Mouse (Mus musculus) MEL (cell line): ENCODE measurements at regions not wholly inside any gene's neighbourhood (a gene's known extent, or its start where the extent isn't known, plus 50 kb on each side); places are given as distances from the start of the nearest gene placed in this dataset.

Experiments used
- DNase-seq: peaks from one replicate; pipeline ENCODE4 v3.0.0; 2011; ENCODE audit warnings: low read depth, low spot score
- H3K27ac ChIP-seq: 2 replicates; pipeline ENCODE4 v1.5.1; 2012; ENCODE audit warnings: low read depth, mild to moderate bottlenecking, control low read depth, low read length, moderate library complexity; ENCODE audit not compliant: control insufficient read depth
- H3K27me3 ChIP-seq, 2 experiments: fragments of 150-350 bp in 1 of 2; sonication (generic) in 1 of 2; 2 replicates each; pipeline ENCODE4 v1.6.1; 2012; ENCODE audit warnings: low read length in 2 of 2, mild to moderate bottlenecking in 2 of 2, improper control_type of control experiment in 1 of 2, moderate library complexity in 1 of 2; ENCODE audit not compliant: insufficient read depth in 2 of 2, control insufficient read depth in 1 of 2
- H3K36me3 ChIP-seq, 2 experiments: 2 replicates each; pipeline ENCODE4 v1.6.1; 2012 to 2014; ENCODE audit warnings: low read length in 2 of 2, improper control_type of control experiment in 1 of 2, inconsistent platforms in 1 of 2, mild to moderate bottlenecking in 1 of 2; ENCODE audit not compliant: insufficient read depth in 2 of 2, control insufficient read depth in 1 of 2
- H3K4me1 ChIP-seq, 2 experiments: fragments of 150-350 bp in 1 of 2; sonication (generic) in 1 of 2; 2 replicates each; pipeline ENCODE4 v1.6.1; 2012; ENCODE audit warnings: low read length in 2 of 2, improper control_type of control experiment in 1 of 2, mild to moderate bottlenecking in 1 of 2; ENCODE audit not compliant: insufficient read depth in 2 of 2, control insufficient read depth in 1 of 2
- H3K4me3 ChIP-seq, 2 experiments: fragments of 150-350 bp in 1 of 2; sonication (generic) in 1 of 2; 2 replicates each; pipeline ENCODE4 v1.5.1; 2012; ENCODE audit warnings: low read depth in 2 of 2, low read length in 2 of 2, mild to moderate bottlenecking in 2 of 2, moderate library complexity in 2 of 2, control low read depth in 1 of 2, improper control_type of control experiment in 1 of 2; ENCODE audit not compliant: control insufficient read depth in 1 of 2, insufficient read depth in 1 of 2
- H3K79me2 ChIP-seq: 2 replicates; pipeline ENCODE4 v1.6.1; 2012; ENCODE audit warnings: mild to moderate bottlenecking, low read length, moderate library complexity; ENCODE audit not compliant: control insufficient read depth, poor library complexity, insufficient read depth
- H3K9ac ChIP-seq: 2 replicates; pipeline ENCODE4 v1.6.1; 2012; ENCODE audit warnings: low read depth, mild to moderate bottlenecking, control low read depth, low read length, moderate library complexity; ENCODE audit not compliant: control insufficient read depth, poor library complexity, severe bottlenecking
- H3K9me3 ChIP-seq: fragments of 150-350 bp; sonication (generic); replicated peaks from 2 replicates; pipeline ENCODE4 v1.6.1; 2012; ENCODE audit warnings: mild to moderate bottlenecking, low read length, improper control_type of control experiment, moderate library complexity; ENCODE audit not compliant: insufficient read depth
- BHLHE40 ChIP-seq: IDR thresholded peaks from 2 replicates; pipeline ENCODE4 v1.6.1; 2012; ENCODE audit warnings: low read depth, mild to moderate bottlenecking, inconsistent platforms, low read length, improper control_type of control experiment, borderline replicate concordance
- CHD1 ChIP-seq: IDR thresholded peaks from 2 replicates; pipeline ENCODE4 v1.6.1; 2012; ENCODE audit warnings: low read depth, mild to moderate bottlenecking, inconsistent platforms, low read length, improper control_type of control experiment
- ELF1 ChIP-seq: IDR thresholded peaks from 2 replicates; pipeline ENCODE4 v1.6.1; 2014; ENCODE audit warnings: low read depth, mild to moderate bottlenecking, inconsistent platforms, low read length, improper control_type of control experiment, moderate library complexity
- GABPA ChIP-seq: IDR thresholded peaks from 2 replicates; pipeline ENCODE4 v1.6.1; 2012; ENCODE audit warnings: low read depth, mild to moderate bottlenecking, inconsistent platforms, low read length, improper control_type of control experiment, moderate library complexity
- MAX ChIP-seq: IDR thresholded peaks from 2 replicates; pipeline ENCODE4 v1.6.1; 2011; ENCODE audit warnings: low read length, improper control_type of control experiment
- MEF2A ChIP-seq: IDR thresholded peaks from 2 replicates; pipeline ENCODE4 v1.6.1; 2014; ENCODE audit warnings: low read depth, mild to moderate bottlenecking, inconsistent platforms, low read length, improper control_type of control experiment; ENCODE audit not compliant: poor library complexity, insufficient replicate concordance, severe bottlenecking; ENCODE audit errors: extremely low read depth
- MXI1 ChIP-seq: IDR thresholded peaks from 2 replicates; pipeline ENCODE4 v1.6.1; 2011; ENCODE audit warnings: mild to moderate bottlenecking, low read depth, low read length, improper control_type of control experiment
- MYB ChIP-seq: IDR thresholded peaks from 2 replicates; pipeline ENCODE4 v1.6.1; 2011; ENCODE audit warnings: mild to moderate bottlenecking, low read depth, low read length, improper control_type of control experiment
- MYC ChIP-seq: IDR thresholded peaks from 2 replicates; pipeline ENCODE4 v1.6.1; 2011; ENCODE audit warnings: low read depth, mild to moderate bottlenecking, low read length, improper control_type of control experiment, moderate library complexity
- NRF1 ChIP-seq: IDR thresholded peaks from 2 replicates; pipeline ENCODE4 v1.6.1; 2014; ENCODE audit warnings: low read depth, mild to moderate bottlenecking, inconsistent platforms, low read length, improper control_type of control experiment, moderate library complexity; ENCODE audit not compliant: poor library complexity, insufficient read depth, severe bottlenecking
- POLR2AphosphoS2 ChIP-seq: IDR thresholded peaks from 2 replicates; pipeline ENCODE4 v1.6.1; 2011; ENCODE audit warnings: low read length, improper control_type of control experiment
- POLR2AphosphoS5 ChIP-seq: IDR thresholded peaks from 2 replicates; pipeline ENCODE4 v1.6.1; 2012; ENCODE audit warnings: low read depth, borderline replicate concordance, mild to moderate bottlenecking, inconsistent platforms, low read length, moderate library complexity, mixed read lengths
- SIN3A ChIP-seq: IDR thresholded peaks from 2 replicates; pipeline ENCODE4 v1.6.1; 2012; ENCODE audit warnings: low read length, improper control_type of control experiment, inconsistent platforms
- SMC3 ChIP-seq: IDR thresholded peaks from 2 replicates; pipeline ENCODE4 v1.6.1; 2011; ENCODE audit warnings: low read depth, low read length, improper control_type of control experiment
- TAL1 ChIP-seq: IDR thresholded peaks from 2 replicates; pipeline ENCODE4 v1.6.1; 2012; ENCODE audit warnings: mild to moderate bottlenecking, inconsistent platforms, low read length, moderate library complexity, mixed read lengths
- USF1 ChIP-seq: IDR thresholded peaks from 2 replicates; pipeline ENCODE4 v1.6.1; 2014; ENCODE audit warnings: low read depth, mild to moderate bottlenecking, inconsistent platforms, low read length, improper control_type of control experiment, moderate library complexity
- USF2 ChIP-seq, 2 experiments: IDR thresholded peaks; 2 replicates each; pipeline ENCODE4 v1.6.1; 2011 to 2012; ENCODE audit warnings: improper control_type of control experiment in 2 of 2, low read length in 2 of 2, borderline replicate concordance in 1 of 2, inconsistent platforms in 1 of 2, low read depth in 1 of 2, mild to moderate bottlenecking in 1 of 2; ENCODE audit not compliant: insufficient read depth in 1 of 2
- ZKSCAN1 ChIP-seq: IDR thresholded peaks from 2 replicates; pipeline ENCODE4 v1.6.1; 2012; ENCODE audit warnings: low read depth, mild to moderate bottlenecking, inconsistent platforms, low read length, improper control_type of control experiment, moderate library complexity

DNA sequence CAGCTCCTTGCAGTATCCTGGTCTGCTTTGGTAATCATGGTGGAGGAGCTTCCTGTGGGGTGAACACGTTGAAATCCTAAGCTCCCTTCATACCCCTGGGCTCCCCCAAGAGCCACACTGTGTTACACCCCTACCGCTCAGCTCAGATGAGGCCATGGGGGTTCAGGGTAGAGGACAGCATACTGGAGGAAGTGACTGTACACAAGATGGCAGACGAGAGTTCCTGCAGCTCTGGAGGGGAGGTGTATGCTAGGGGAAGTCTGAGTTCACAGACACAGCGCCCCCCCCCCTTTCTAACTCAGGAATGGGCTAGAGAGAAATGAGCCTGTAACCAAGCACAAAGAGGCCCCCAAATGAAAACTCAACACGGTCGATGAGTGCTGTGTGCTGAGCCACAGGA lies 231.9 kb downstream of the Foxo1 start:
- Histone ChIP-seq H3K36me3 (no peaks in the 10 kb centered on the region), H3K27me3 (no peaks in the 10 kb centered on the region), H3K4me1 (no peaks in the 10 kb centered on the region), H3K79me2 (no peaks in the 10 kb centered on the region), H3K4me3 (no peak overlapping the region), H3K9ac (no peak overlapping the region)
- no peak for TF ChIP-seq MEF2A
- TF ChIP-seq, all 39 proteins: peak for 0
- no peaks in the 10 kb centered on the region for H3K9me3 ChIP-seq
- no peak for DNase-seq
- H3K27ac ChIP-seq: no peak overlapping the region

DNA sequence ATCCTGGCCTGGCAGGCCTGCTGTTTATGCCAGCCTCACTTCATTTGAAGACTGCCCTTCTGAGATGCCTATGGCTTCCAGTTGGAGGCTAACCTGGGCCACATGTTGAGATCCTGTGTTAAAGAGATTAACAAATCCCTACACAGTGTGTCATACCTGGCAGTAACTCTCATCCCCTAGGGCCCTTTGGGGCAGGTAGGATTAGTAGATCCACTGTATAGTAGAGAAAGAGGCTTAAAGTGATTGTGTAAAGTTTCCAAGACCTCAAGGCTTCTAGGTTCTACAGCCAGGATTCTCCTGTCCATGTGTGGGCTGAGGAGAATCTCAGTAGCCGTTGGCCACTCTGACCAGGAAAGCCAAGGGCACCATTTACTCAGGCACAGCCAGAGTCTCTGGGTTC lies 231.4 kb downstream of the Foxo1 start:
- H3K9me3 ChIP-seq: no peaks in the 10 kb centered on the region

DNA sequence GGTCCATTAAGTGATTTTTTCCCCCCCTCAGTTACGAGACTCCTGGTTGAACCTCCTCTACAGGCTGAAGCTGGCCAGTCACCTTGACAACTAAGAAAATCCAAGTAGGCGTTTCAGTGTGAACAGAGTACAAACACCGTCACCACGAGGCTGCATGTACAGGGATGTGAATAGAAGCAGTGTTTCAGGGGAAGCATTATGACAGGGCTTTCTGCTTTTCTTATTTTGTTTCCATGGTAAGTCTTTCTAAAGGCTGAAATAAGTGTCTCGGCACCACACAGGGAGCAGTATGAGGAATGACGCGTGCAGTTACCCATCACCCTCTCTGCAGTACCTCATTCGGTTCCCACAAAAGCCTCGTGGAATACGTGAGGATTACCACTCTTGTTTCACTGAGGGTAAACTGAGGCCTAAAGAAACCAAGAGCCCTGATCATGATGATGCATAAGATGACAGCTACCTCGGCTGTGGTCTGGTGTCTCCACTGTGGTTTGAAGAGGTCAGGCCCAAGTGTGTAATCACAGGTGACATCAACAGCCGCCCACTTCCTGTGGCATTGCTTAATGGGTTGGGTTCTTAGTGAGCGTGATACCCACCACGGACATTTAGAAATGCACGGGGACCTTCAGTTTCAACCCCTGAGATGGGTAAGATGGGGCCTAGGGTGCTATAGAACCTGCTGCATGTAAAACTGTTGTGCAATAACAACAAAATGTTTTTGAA lies 230.5 kb downstream of the Foxo1 start:
- H3K27ac ChIP-seq: no peak overlapping the region
- no peaks in the 10 kb centered on the region for H3K36me3 ChIP-seq
- no peaks in the 10 kb centered on the region for H3K4me1 ChIP-seq
- no peak overlapping the region for H3K9ac ChIP-seq
- TF ChIP-seq MYC: no peak
- no peak for TF ChIP-seq ZKSCAN1
- TF ChIP-seq BHLHE40: no peak
- no peak for TF ChIP-seq SMC3
- no peak for TF ChIP-seq MXI1
- H3K9me3 ChIP-seq: no peaks in the 10 kb centered on the region
- no peaks in the 10 kb centered on the region for H3K27me3 ChIP-seq
- DNase-seq: no peak
- no peaks in the 10 kb centered on the region for H3K79me2 ChIP-seq
- no peak overlapping the region for H3K4me3 ChIP-seq

More for the DNA sequence above, 231.4 kb downstream of the Foxo1 start:
- Histone ChIP-seq H3K4me1 (no peaks in the 10 kb centered on the region), H3K9ac (no peak overlapping the region), H3K4me3 (no peak overlapping the region), H3K79me2 (no peaks in the 10 kb centered on the region), H3K27ac (no peak overlapping the region), H3K36me3 (no peaks in the 10 kb centered on the region), H3K27me3 (no peaks in the 10 kb centered on the region)
- DNase-seq: no peak
- TF ChIP-seq MAX (no peak), NRF1 (no peak), TAL1 (no peak), SIN3A (no peak), USF1 (no peak), GABPA (no peak), MYB (no peak), USF2 (IDR thresholded peaks at IDR 0.05; ENCODE audit: borderline replicate concordance in 1 of 2, insufficient read depth in 1 of 2, low read depth in 1 of 2, low read length in 2 of 2) (no peak), POLR2AphosphoS2 (no peak), POLR2AphosphoS5 (no peak), SMC3 (no peak), CHD1 (no peak), ELF1 (no peak)
